Mouse (Mus musculus): ENCODE results near the gene Tpm4.

- TF ChIP-seq CTCF (IDR thresholded peaks at IDR 0.05; ENCODE audit: low read depth) (no peak), EP300 (IDR thresholded peaks at IDR 0.05; ENCODE audit: low read depth) (no peak)
Observed at GRCm38 (mm10) chr8:72147266-72147665, 12.5 kb downstream of the Tpm4 start.
